In the genomic region with DNA sequence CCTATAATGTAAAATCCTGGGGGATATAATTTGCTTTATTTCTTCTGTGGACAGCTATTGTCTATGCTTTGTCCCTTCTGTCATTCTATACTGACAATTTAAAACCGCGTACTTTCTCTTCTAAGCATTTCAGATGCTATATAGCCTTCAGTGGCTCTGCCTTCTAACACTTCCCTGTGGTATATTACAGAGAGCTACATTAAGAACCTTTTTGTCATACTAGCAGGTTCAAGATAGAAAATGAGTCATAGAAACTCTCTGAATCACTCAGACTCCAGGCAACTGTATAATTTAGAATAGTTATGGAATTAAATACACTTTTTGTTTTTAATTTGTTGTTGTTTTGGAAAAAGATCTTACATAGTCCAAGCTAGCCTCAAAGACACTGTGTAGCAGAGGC, we compare ENCODE assay signal across 15 mouse cellular contexts.
"Had no signal": no experiment of that assay in that cellular context is flagged by ENCODE, and none has a peak within 500 bp of the region (broad histone marks: within the 10 kb centered on the region; RNA-seq: fewer than 3 reads in every experiment).

No protein-coding gene starts in this region.

- DNase-seq: lung, adult 18-20 months; lung, embryonic 14.5 days; lung, postnatal 14 days; lung, postnatal 36 days; right cerebral cortex, postnatal 14 days; thymus, adult 18-20 months; thymus, postnatal 14 days; thymus, postnatal 36 days had no signal

- H3K4me1 ChIP-seq: megakaryocyte, embryonic 14.5 days; midbrain, embryonic 13.5 days; midbrain, embryonic 15.5 days; neural tube, embryonic 12.5 days; stomach, embryonic 15.5 days had no signal

- H3K4me3 ChIP-seq: megakaryocyte, embryonic 14.5 days; midbrain, embryonic 13.5 days; midbrain, embryonic 15.5 days; neural tube, embryonic 12.5 days; stomach, embryonic 15.5 days had no signal

- H3K27ac ChIP-seq: liver, embryonic 14.5 days; macrophage; midbrain, embryonic 13.5 days; midbrain, embryonic 15.5 days; neural tube, embryonic 12.5 days; stomach, embryonic 15.5 days had no signal

- ATAC-seq: midbrain, embryonic 13.5 days; midbrain, embryonic 15.5 days had no signal
